Mouse (Mus musculus): Measurements from ENCODE around the gene Mphosph9. TPM values are rescaled to one million over a fixed set of nuclear protein-coding genes. Genes with fewer than 3 reads are reported as not detected.
"Not testable (repeated sequence)": the region's sequence is repeated elsewhere in the genome, so short reads cannot be mapped to it uniquely, and the experiment has no call there.

The Mphosph9 gene
- total and polyA plus RNA-seq, 2 experiments from 2014 or later: 7.8 to 23.6 TPM

- no peak overlapping the region for H3K27ac ChIP-seq (ENCODE audit: low read depth, low read length)
- H3K27me3 ChIP-seq (ENCODE audit: insufficient read depth, low read length): no peaks in the 10 kb centered on the region
- ATAC-seq (no peak), DNase-seq (no peak)
- H3K4me3 ChIP-seq (ENCODE audit: low read depth, low read length): no peak overlapping the region
- H3K4me1 ChIP-seq (ENCODE audit: insufficient read depth): no peaks in the 10 kb centered on the region
- no peak for TF ChIP-seq CTCF (IDR thresholded peaks at IDR 0.05; ENCODE audit: low read depth)
- no peaks in the 10 kb centered on the region for H3K9me3 ChIP-seq (ENCODE audit: low read length)
- 67% methylated on average over 8 of the region's 8 CpGs for WGBS
- no peak overlapping the region for H3K4me2 ChIP-seq (ENCODE audit: low read depth)
- no peak overlapping the region for H3K9ac ChIP-seq
- H3K36me3 ChIP-seq (ENCODE audit: insufficient read depth): peaks cover 5% of the 10 kb centered on the region; the same call in 1 of the 2 replicates
These were observed 110.1 kb downstream of the Mphosph9 start for GRCm38 (mm10) chr5:124217566-124218249.

DNA sequence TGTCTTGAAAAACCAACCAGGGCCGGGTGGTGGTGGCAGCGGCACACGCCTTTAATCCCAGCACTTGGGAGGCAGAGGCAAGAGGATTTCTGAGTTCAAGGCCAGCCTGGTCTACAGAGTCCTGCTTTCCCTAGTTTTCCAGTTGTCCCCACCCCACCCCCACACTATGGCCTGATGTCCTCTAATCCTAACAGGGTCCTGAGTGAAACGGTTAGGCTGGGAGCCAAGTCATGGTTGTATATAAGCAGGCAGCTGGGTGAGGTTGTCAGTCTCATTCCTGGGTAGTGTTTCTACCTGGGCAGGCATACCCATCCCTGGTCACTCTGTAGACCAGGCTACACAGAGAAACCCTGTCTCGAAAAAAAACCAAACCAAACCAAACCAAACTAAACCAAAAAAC is 110.7 kb downstream of the Mphosph9 start:
- H3K4me3 ChIP-seq (ENCODE audit: low read depth, low read length); DNase-seq; H3K4me1 ChIP-seq (ENCODE audit: insufficient read depth); ATAC-seq; H3K9ac ChIP-seq; H3K4me2 ChIP-seq (ENCODE audit: low read depth); H3K9me3 ChIP-seq (ENCODE audit: low read length); H3K27ac ChIP-seq (ENCODE audit: low read depth, low read length); H3K36me3 ChIP-seq (ENCODE audit: insufficient read depth); H3K27me3 ChIP-seq (ENCODE audit: insufficient read depth, low read length): not testable (repeated sequence)
- 93% methylated on average over 5 of the region's 5 CpGs for WGBS

DNA sequence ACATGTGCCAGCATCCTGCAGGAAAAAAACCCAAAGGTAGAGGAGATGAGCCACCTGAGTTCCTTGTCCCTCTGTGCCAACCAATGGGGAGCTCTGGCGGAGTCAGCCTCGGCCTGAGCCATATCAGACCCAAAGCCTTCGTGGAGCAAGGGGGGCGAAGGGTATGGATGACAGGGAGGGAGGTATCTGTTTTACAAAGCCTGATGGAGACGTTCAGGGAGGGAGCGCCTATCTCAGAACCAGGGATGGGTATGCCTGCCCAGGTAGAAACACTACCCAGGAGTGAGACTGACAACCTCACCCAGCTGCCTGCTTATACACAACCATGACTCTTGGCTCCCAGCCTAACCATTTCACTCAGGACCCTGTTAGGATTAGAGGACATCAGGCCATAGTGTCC is 111.4 kb downstream of the Mphosph9 start:
- Histone ChIP-seq H3K4me1 (ENCODE audit: insufficient read depth) (no peaks in the 10 kb centered on the region), H3K9ac (no peak overlapping the region), H3K27me3 (ENCODE audit: insufficient read depth, low read length) (no peaks in the 10 kb centered on the region), H3K4me3 (ENCODE audit: low read depth, low read length) (no peak overlapping the region), H3K27ac (ENCODE audit: low read depth, low read length) (no peak overlapping the region), H3K9me3 (ENCODE audit: low read length) (no peaks in the 10 kb centered on the region), H3K4me2 (ENCODE audit: low read depth) (no peak overlapping the region), H3K36me3 (ENCODE audit: insufficient read depth) (peaks cover 5% of the 10 kb centered on the region; the same call in 1 of the 2 replicates)
- no peak for ATAC-seq
- no peak for TF ChIP-seq CTCF (IDR thresholded peaks at IDR 0.05; ENCODE audit: low read depth)
- no peak for DNase-seq
- WGBS: 95% methylated on average over 6 of the region's 6 CpGs

- no peak overlapping the region for H3K9ac ChIP-seq
- ATAC-seq (no peak), DNase-seq (no peak)
- H3K4me2 ChIP-seq (ENCODE audit: low read depth): no peak overlapping the region
- TF ChIP-seq CTCF (IDR thresholded peaks at IDR 0.05; ENCODE audit: low read depth): no peak
- H3K4me3 ChIP-seq (ENCODE audit: low read depth, low read length): no peak overlapping the region
- no peaks in the 10 kb centered on the region for H3K9me3 ChIP-seq (ENCODE audit: low read length)
- WGBS: 87% methylated on average over 10 of the region's 10 CpGs
- no peaks in the 10 kb centered on the region for H3K4me1 ChIP-seq (ENCODE audit: insufficient read depth)
- no peaks in the 10 kb centered on the region for H3K27me3 ChIP-seq (ENCODE audit: insufficient read depth, low read length)
- H3K36me3 ChIP-seq (ENCODE audit: insufficient read depth): peaks cover 5% of the 10 kb centered on the region; the same call in 1 of the 2 replicates
- H3K27ac ChIP-seq (ENCODE audit: low read depth, low read length): no peak overlapping the region
These were observed 112.1 kb downstream of the Mphosph9 start for GRCm38 (mm10) chr5:124215647-124216046.

DNA sequence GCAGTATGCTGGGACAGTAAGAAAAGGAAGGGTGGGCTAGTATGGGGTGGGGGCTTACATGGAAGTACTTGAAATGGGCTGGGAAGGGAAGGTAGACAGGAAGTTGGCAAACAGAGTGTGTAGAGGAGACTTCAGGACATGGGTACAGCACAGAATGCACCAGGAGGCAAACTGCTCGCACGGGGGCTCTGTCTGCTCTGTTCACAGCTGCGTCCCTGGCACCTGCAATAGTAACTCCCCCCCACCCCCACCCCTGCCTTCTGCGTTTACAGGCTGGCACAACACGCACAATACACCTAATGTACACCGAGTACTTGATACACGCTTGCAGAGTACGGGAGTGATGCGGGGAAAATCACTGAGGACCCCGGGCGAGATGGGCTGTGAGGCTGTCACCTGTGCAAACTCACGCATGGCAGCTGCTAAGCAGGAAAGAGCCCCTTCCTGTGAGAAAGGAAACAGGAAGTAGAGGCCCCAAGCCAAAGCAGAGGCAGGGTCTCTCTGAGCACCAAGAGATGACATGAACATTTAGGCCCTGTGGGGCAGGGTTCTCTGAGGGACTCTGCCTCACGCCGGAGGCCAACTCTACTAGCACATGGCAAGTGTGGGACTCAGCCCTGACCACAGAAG is 113.1 kb downstream of the Mphosph9 start:
- no peaks in the 10 kb centered on the region for H3K4me1 ChIP-seq (ENCODE audit: insufficient read depth)
- no peak for TF ChIP-seq CTCF (IDR thresholded peaks at IDR 0.05; ENCODE audit: low read depth)
- WGBS: 82% methylated on average over 14 of the region's 14 CpGs
- H3K27ac ChIP-seq (ENCODE audit: low read depth, low read length): no peak overlapping the region
- no peak overlapping the region for H3K4me3 ChIP-seq (ENCODE audit: low read depth, low read length)
- no peaks in the 10 kb centered on the region for H3K9me3 ChIP-seq (ENCODE audit: low read length)
- no peak for ATAC-seq
- no peak overlapping the region for H3K9ac ChIP-seq
- H3K4me2 ChIP-seq (ENCODE audit: low read depth): no peak overlapping the region
- H3K36me3 ChIP-seq (ENCODE audit: insufficient read depth): peaks cover 5% of the 10 kb centered on the region; the same call in 1 of the 2 replicates
- DNase-seq: no peak
- H3K27me3 ChIP-seq (ENCODE audit: insufficient read depth, low read length): no peaks in the 10 kb centered on the region

GRCm38 (mm10) chr5:124213588-124214469 is 113.9 kb downstream of the Mphosph9 start:
- Histone ChIP-seq H3K9ac (no peak overlapping the region), H3K4me1 (ENCODE audit: insufficient read depth) (no peaks in the 10 kb centered on the region), H3K4me3 (ENCODE audit: low read depth, low read length) (no peak overlapping the region), H3K27ac (ENCODE audit: low read depth, low read length) (no peak overlapping the region), H3K9me3 (ENCODE audit: low read length) (no peaks in the 10 kb centered on the region), H3K27me3 (ENCODE audit: insufficient read depth, low read length) (no peaks in the 10 kb centered on the region), H3K36me3 (ENCODE audit: insufficient read depth) (peaks cover 5% of the 10 kb centered on the region; the same call in 1 of the 2 replicates), H3K4me2 (ENCODE audit: low read depth) (no peak overlapping the region)
- 83% methylated on average over 13 of the region's 13 CpGs for WGBS
- no peak for TF ChIP-seq CTCF (IDR thresholded peaks at IDR 0.05; ENCODE audit: low read depth)
- DNase-seq: no peak
- no peak for ATAC-seq
